Mouse (Mus musculus): Measurements from ENCODE around the gene Pak7.

GRCm38 (mm10) chr2:136231228-136231627 is 156.5 kb downstream of the Pak7 start:
- no peak for TF ChIP-seq CTCF (IDR thresholded peaks at IDR 0.05; ENCODE audit: low read depth, low read length)
- TF ChIP-seq POLR2A (IDR thresholded peaks at IDR 0.05; ENCODE audit: borderline replicate concordance, low read depth, low read length): no peak

Measured in bone marrow macrophage, adult 2 months (primary cell).